Mouse (Mus musculus): Measurements from ENCODE around the gene Rnps1. TPM values are rescaled to one million over a fixed set of nuclear protein-coding genes. Genes with fewer than 3 reads are reported as not detected.

Gene Rnps1
- polyA plus RNA-seq, 1 experiment from 2014 or later: 191 TPM

DNA sequence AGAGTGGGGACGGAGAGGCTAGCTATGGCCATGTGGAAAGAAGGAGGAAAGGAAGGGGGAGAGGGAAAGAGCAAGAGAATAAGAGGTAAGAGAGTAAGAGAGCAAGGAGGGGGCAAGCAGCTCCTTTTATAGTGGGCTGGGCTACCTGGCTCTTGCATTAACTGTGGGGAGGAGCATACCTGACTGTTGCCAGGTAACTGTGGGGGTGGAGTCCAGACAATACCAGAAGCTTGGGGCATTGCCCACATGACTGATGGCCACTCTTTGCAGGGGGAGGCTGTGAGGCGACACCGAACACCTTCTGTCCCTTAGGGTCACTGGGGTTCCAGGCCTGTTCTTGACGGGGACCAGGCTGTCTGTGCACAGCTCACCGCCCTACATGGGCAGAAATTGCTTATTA is 25.7 kb upstream of the Rnps1 start:
- no peaks in the 10 kb centered on the region for H3K27me3 ChIP-seq (ENCODE audit: insufficient read depth, low read length)
- 73% methylated on average over 5 of the region's 5 CpGs for WGBS
- no peak overlapping the region for H3K9ac ChIP-seq (ENCODE audit: low read depth, low read length)
- no peak for ATAC-seq (replicated peaks; ENCODE audit: low FRiP score, low read depth)
- no peak overlapping the region for H3K4me3 ChIP-seq (replicated peaks; ENCODE audit: low read depth, low read length)
- no peak for DNase-seq (ENCODE audit: low spot score)
- no peak overlapping the region for H3K4me2 ChIP-seq (ENCODE audit: low read length)
- H3K27ac ChIP-seq: no peak overlapping the region
- no peaks in the 10 kb centered on the region for H3K9me3 ChIP-seq (replicated peaks; ENCODE audit: low read length)
- no peaks in the 10 kb centered on the region for H3K4me1 ChIP-seq (replicated peaks; ENCODE audit: insufficient read depth, low read length)
- no peak for TF ChIP-seq CTCF (IDR thresholded peaks at IDR 0.05; ENCODE audit: low read depth)
- H3K36me3 ChIP-seq (ENCODE audit: insufficient read depth, low read length): peaks cover 4% of the 10 kb centered on the region; the same call in 1 of the 2 replicates

DNA sequence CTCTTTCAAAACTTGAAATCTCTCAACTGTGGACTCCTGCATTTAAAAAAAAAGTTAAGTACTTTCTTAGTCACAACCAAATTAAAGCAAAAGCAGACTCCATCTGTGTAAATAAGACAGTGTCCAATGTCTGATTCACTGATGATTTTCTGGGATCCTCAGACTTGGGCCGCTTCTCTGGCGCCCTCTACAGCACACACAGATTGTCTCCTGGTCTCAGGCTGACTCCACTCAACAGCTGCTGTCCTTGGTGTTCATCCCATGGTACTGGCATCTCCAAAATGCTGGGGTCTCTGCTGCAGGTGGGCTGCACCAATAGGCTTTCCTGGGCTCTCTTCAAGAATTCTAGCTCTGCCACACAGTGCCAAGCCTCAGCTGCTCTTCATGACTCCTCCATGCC is 24.5 kb upstream of the Rnps1 start:
- DNase-seq (ENCODE audit: low spot score) (peak; percentile 78), ATAC-seq (replicated peaks; ENCODE audit: low FRiP score, low read depth) (0 out of 2 replicates have a peak, but pooled peaks have one; percentile 34)
- 0% methylated on average over 2 of the region's 2 CpGs for WGBS
- no peaks in the 10 kb centered on the region for H3K9me3 ChIP-seq (replicated peaks; ENCODE audit: low read length)
- no peak overlapping the region for H3K4me3 ChIP-seq (replicated peaks; ENCODE audit: low read depth, low read length)
- H3K4me1 ChIP-seq (replicated peaks; ENCODE audit: insufficient read depth, low read length): no peaks in the 10 kb centered on the region
- no peak overlapping the region for H3K27ac ChIP-seq
- H3K36me3 ChIP-seq (ENCODE audit: insufficient read depth, low read length): 0 out of 2 replicates have a peak, but pooled peaks cover 4% of the 10 kb centered on the region
- TF ChIP-seq CTCF (IDR thresholded peaks at IDR 0.05; ENCODE audit: low read depth): peak; percentile 77
- no peaks in the 10 kb centered on the region for H3K27me3 ChIP-seq (ENCODE audit: insufficient read depth, low read length)
- no peak overlapping the region for H3K9ac ChIP-seq (ENCODE audit: low read depth, low read length)
- H3K4me2 ChIP-seq (ENCODE audit: low read length): no peak overlapping the region

DNA sequence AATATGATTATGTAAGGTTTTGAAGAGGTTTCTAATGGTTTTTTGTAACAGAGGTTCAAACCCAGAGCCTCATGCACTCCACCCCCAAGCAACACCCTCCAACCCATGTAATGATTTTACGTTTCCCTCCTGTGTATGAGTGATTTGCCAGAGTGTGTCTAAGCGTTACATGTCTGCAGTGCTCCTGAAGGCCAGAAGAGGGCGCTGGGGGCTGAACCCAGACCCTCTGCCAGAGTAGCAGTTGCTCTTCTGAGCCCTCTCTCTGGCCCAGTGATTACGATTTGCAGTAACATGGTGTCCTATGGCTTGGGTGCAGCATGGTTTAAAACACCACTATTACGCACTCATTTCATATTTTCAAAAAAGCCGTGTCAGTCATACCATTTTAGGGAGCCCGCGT is 23.2 kb upstream of the Rnps1 start:
- TF ChIP-seq CTCF (IDR thresholded peaks at IDR 0.05; ENCODE audit: low read depth): peak; percentile 61
- H3K4me2 ChIP-seq (ENCODE audit: low read length): no peak overlapping the region
- no peak overlapping the region for H3K9ac ChIP-seq (ENCODE audit: low read depth, low read length)
- H3K27me3 ChIP-seq (ENCODE audit: insufficient read depth, low read length): no peaks in the 10 kb centered on the region
- no peak for ATAC-seq (replicated peaks; ENCODE audit: low FRiP score, low read depth)
- no peak overlapping the region for H3K27ac ChIP-seq
- WGBS: 69% methylated on average over 8 of the region's 8 CpGs
- peak; percentile 21 for DNase-seq (ENCODE audit: low spot score)
- H3K36me3 ChIP-seq (ENCODE audit: insufficient read depth, low read length): 0 out of 2 replicates have a peak, but pooled peaks cover 5% of the 10 kb centered on the region
- H3K4me1 ChIP-seq (replicated peaks; ENCODE audit: insufficient read depth, low read length): no peaks in the 10 kb centered on the region
- H3K4me3 ChIP-seq (replicated peaks; ENCODE audit: low read depth, low read length): no peak overlapping the region
- H3K9me3 ChIP-seq (replicated peaks; ENCODE audit: low read length): no peaks in the 10 kb centered on the region

DNA sequence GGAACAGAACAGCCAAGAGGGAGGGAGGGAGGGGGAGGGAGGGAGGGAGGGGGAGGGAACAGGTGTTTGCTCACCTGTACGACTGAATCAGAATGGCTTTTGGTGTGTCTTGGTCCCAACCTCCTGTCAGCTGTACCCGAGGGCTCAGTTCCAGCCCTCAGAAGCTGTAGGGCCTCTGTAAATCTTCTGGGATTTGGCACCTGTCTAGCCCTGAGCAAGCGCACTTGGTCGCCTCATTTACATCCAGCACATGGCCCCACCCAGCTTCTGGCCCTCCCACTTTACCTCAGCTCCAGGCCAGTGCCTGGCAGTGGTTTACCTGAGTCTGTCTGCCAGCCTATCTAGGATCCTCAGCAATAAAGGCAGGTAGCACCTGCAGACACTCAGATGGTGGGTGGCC is 20.8 kb upstream of the Rnps1 start:
- no peak for ATAC-seq (replicated peaks; ENCODE audit: low FRiP score, low read depth)
- no peak overlapping the region for H3K27ac ChIP-seq
- H3K36me3 ChIP-seq (ENCODE audit: insufficient read depth, low read length): peaks cover 14% of the 10 kb centered on the region; the same call in 1 of the 2 replicates
- H3K4me1 ChIP-seq (replicated peaks; ENCODE audit: insufficient read depth, low read length): no peaks in the 10 kb centered on the region
- no peak overlapping the region for H3K4me2 ChIP-seq (ENCODE audit: low read length)
- H3K9ac ChIP-seq (ENCODE audit: low read depth, low read length): no peak overlapping the region
- no peaks in the 10 kb centered on the region for H3K9me3 ChIP-seq (replicated peaks; ENCODE audit: low read length)
- 28% methylated on average over 4 of the region's 4 CpGs for WGBS
- H3K27me3 ChIP-seq (ENCODE audit: insufficient read depth, low read length): no peaks in the 10 kb centered on the region
- H3K4me3 ChIP-seq (replicated peaks; ENCODE audit: low read depth, low read length): no peak overlapping the region
- no peak for TF ChIP-seq CTCF (IDR thresholded peaks at IDR 0.05; ENCODE audit: low read depth)
- no peak for DNase-seq (ENCODE audit: low spot score)

DNA sequence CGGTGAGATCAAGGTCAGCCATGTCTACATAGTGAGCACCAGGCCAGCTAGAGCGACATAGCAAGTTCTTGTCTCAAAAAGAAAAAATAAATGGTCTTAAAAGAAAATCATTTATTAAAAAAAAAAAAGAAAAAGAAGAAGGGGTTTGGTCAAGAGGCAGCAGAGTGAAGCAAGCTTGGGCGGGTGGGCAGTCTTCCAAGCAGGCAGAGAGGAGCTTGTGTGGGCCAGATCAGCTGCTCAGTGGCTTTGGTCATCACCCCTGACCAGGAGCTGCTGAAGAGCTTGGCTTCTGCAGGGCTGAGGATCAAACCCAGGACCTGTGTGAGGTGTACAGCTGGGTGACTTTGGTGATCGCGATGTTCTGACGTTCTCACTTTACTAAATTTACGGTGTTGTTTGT is 19.9 kb upstream of the Rnps1 start:
- no peak for DNase-seq (ENCODE audit: low spot score)
- no peak overlapping the region for H3K9ac ChIP-seq (ENCODE audit: low read depth, low read length)
- no peak for ATAC-seq (replicated peaks; ENCODE audit: low FRiP score, low read depth)
- WGBS: 70% methylated on average over 7 of the region's 7 CpGs
- H3K4me2 ChIP-seq (ENCODE audit: low read length): no peak overlapping the region
- peaks cover 16% of the 10 kb centered on the region; the same call in 1 of the 2 replicates for H3K36me3 ChIP-seq (ENCODE audit: insufficient read depth, low read length)
- TF ChIP-seq CTCF (IDR thresholded peaks at IDR 0.05; ENCODE audit: low read depth): no peak
- no peaks in the 10 kb centered on the region for H3K4me1 ChIP-seq (replicated peaks; ENCODE audit: insufficient read depth, low read length)
- H3K27me3 ChIP-seq (ENCODE audit: insufficient read depth, low read length): no peaks in the 10 kb centered on the region
- no peaks in the 10 kb centered on the region for H3K9me3 ChIP-seq (replicated peaks; ENCODE audit: low read length)
- H3K4me3 ChIP-seq (replicated peaks; ENCODE audit: low read depth, low read length): no peak overlapping the region
- H3K27ac ChIP-seq: no peak overlapping the region

DNA sequence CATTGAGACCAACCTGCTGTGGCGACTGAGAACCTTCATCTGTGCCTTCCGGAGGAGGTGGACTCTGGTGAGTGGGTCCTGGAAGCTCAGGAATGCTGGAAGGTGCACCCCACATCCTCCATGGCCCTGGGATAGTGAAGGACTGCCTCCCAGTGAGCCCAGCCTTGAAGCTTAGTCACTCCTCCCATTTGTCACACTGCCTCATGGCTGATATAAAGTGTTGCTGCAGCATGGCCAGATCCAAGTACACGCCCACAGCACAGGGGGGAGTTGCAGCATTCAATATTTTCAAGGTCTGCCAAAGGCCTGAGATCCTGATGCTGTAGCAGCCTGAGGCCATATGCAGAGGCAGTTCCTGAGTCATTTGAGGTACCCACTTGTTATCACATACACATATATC is 12.0 kb upstream of the Rnps1 start:
- 69% methylated on average over 3 of the region's 3 CpGs for WGBS
- Histone ChIP-seq H3K4me2 (ENCODE audit: low read length) (no peak overlapping the region), H3K27ac (no peak overlapping the region), H3K9me3 (replicated peaks; ENCODE audit: low read length) (no peaks in the 10 kb centered on the region), H3K4me1 (replicated peaks; ENCODE audit: insufficient read depth, low read length) (no peaks in the 10 kb centered on the region), H3K27me3 (ENCODE audit: insufficient read depth, low read length) (no peaks in the 10 kb centered on the region), H3K36me3 (ENCODE audit: insufficient read depth, low read length) (peaks cover 20% of the 10 kb centered on the region; the same call in 1 of the 2 replicates), H3K9ac (ENCODE audit: low read depth, low read length) (no peak overlapping the region), H3K4me3 (replicated peaks; ENCODE audit: low read depth, low read length) (no peak overlapping the region)
- no peak for TF ChIP-seq CTCF (IDR thresholded peaks at IDR 0.05; ENCODE audit: low read depth)
- peak; percentile 6 for DNase-seq (ENCODE audit: low spot score)
- no peak for ATAC-seq (replicated peaks; ENCODE audit: low FRiP score, low read depth)
